Mouse (Mus musculus) adrenal gland (tissue): ENCODE data around the gene Camk2d.

Experiments
- intact Hi-C: fragments of 180-260 bp; cut with DNase I; formaldehyde crosslinking; loops from one replicate; pipeline ENCODE4 v1.15.1; 2025

The Camk2d gene

DNA sequence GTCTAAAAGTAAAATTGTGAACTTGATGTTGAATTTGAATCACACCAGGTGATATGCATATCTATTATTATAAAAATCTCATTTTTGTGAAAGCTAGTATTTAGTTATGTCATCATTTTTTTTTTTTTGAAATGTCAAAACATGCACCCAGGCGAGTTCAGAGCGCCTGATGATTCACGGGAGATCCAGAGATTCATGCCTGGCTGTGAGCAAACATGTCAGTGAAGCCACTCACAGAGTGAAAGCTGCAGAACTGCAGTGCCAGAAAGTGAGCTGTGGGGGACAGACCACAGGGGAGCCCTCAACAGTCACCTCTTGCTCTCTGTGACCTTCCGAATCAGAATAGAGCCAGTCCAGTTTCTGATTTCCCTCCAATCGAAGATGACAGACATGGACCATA, 84.9 kb downstream of the Camk2d start:
- intact Hi-C loops, result no loop called here

DNA sequence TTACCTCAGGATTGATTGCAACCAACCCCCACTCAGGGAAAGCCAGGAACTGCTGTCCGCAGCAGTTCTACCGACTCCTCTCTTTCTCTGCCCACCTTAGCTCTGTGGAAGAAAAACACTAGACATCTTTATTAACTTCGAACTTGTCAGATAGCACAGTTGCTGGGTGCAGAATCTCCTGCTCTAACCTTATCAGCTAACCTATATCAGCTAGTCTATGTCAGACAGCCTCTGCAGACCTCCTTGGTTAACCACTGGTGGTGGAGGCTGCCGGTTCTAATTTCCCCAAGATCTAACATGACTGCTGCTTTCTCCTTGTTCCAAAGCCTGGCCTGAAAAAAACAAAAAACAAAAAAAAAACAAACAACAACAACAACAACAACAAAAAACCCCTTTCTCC, 85.9 kb downstream of the Camk2d start:
- intact Hi-C loops, result no loop called here

DNA sequence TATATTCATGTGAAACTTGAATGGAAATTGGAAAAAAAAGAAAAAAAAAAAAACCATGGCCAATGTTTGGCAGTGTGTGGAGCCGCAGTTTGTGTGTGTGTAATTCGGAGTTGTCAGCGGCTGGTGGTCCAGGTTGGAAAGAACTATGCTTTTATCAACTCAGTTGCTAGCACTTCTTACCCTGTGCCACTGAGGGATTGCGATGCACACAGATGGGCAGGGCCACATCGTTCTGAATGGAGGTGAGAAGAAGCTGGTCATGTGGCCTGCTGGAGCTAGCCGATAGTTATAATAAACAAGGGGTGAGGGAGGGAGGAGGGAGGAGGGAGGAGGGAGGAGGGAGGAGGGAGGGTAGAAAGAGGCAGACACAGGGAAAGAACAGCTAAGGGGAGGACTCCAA, 89.3 kb downstream of the Camk2d start:
- intact Hi-C loops, result no loop called here

DNA sequence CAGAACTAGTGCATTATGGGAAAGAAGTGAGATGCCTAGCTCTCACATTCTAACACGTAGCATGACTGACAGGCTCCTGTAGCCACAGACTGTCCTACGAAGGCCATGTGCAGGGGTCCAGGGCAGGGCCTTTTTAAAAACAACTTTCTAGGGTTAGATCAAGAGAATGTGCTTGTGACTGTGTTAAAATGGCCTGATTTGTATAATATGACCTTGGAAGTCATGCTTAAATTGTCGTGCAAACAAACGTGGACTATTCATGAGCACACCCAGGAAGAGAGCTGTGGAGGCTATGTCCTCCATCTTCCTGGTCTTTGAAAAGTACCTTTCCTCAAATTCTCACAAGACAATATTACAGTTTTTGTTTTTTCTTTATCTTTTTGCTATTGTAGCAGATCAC, 91.0 kb downstream of the Camk2d start:
- intact Hi-C loops, result no loop called here

DNA sequence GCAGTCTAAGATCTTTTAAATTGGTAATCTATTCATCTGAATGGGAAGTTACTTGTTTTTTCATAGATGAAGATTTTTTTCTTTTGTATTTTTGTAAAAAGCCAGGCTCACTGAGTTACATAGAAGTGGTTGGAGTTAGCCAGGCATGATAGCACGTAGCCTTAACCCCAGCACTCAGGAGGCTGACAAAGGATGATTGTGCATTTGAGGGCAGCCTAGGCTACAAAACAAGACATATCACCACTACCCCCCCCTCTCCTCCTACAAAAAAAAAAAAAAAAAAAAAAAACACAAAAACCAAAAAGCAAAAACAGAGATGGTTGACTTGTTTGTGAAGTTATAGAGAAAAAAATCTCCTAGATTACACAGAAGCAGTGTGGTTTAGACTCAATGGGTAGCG, 92.4 kb downstream of the Camk2d start:
- intact Hi-C loops, result no loop called here

DNA sequence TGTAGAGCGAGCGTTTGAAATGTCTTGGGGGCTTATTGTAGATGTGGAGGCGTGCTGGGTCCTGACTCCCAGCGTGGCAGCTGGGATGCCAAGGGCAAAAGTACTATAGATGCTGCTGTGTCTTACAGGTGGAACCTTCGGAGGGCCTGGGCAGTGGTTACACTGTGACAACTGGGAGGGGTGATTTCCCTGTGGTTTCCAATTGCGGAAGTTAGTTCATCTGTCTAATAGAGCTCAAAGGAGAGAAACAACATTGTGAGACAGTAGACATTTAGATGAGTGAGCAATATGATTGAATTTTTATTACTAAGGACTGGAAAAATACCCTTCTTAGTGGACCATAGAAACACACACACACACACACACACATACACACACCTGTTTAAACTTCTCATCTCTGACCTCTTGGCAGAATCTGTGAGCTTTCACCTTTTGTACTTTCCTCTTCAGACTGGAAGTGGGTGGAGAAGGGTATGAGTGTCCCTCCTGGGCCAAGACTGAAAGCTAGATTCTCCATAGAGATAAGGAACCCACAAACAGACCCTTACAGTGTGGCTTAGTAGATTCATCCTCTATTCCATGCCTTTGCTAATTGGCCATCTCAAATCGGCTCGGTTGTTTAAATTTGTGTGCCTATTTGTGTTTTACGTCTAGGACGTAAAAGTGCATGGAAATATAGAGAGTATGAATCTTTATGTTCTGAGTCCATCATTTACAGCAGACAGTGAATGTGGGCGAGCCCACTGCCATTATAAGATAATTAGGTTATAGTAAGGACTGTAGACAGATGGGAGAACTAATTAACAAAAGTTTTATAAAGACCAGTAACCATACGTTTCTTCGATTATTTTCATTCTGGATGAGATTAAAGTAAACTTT, 94.8 kb downstream of the Camk2d start:
- intact Hi-C loops, result loop anchor here (5.0 kb wide), 1 partner anchor 94 kb away; the partner anchor contains the start of gene Camk2d

DNA sequence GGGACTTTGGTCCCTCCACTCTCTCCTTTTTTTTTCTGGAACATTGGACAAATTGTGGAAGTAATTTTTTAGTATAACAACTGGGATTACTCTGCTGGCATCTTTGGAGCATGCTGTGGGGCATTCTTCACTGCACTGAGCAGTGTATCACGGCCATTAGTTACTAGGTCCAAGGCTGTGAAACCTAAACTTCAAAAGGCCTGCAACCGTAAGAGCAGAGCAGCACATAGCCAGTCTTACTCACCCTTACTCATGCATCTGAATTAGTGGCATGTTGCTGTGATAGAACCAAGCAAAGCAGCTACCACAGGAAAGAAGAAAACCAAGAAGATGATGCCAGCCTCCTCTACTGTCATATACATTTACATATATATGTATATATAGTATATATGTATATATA, 95.5 kb downstream of the Camk2d start:
- intact Hi-C loops, result loop anchor here (5.0 kb wide), 1 partner anchor 94 kb away; the partner anchor contains the start of gene Camk2d

DNA sequence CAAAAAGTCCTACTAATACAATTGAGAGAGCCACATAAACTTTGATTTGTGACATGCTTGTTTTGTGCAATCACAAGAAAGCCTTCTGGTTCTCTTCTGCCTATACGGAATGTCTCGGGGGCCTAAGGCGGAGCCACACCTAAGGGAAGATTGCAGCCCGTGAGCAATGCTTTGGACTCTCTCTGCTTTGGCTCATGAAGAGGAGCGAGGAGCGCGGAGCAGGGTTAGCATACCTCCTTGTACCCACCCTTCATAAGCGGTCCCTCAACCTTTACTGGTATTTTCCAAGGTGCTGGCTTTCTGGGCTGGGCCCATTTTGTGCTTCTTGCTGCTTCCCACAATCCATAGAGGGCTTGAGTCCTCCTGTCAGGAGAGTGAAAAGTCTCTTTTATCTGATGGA, 96.7 kb downstream of the Camk2d start:
- intact Hi-C loops, result loop anchor here (5.0 kb wide), 1 partner anchor 95 kb away; the partner anchor contains the start of gene Camk2d

DNA sequence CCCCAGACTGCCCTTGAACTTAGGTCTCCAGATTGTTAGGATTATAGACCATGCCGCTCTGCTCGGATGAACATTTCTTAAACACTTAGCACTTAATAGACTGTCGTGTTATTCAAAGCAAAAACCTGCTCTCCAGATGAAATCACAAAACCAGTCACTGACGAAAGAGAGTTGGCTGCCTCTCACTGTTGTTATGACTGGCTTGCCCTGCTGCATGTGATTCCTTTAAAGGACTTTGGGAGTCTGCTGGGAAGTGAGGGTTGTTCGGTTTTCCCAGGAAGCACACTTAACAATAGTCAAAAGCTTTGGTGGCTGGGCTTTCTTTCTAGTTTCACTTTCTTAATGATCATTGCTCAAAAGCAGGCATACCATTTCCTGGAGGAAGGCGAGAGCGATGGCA, 97.2 kb downstream of the Camk2d start:
- intact Hi-C loops, result loop anchor here (5.0 kb wide), 1 partner anchor 96 kb away; the partner anchor contains the start of gene Camk2d

DNA sequence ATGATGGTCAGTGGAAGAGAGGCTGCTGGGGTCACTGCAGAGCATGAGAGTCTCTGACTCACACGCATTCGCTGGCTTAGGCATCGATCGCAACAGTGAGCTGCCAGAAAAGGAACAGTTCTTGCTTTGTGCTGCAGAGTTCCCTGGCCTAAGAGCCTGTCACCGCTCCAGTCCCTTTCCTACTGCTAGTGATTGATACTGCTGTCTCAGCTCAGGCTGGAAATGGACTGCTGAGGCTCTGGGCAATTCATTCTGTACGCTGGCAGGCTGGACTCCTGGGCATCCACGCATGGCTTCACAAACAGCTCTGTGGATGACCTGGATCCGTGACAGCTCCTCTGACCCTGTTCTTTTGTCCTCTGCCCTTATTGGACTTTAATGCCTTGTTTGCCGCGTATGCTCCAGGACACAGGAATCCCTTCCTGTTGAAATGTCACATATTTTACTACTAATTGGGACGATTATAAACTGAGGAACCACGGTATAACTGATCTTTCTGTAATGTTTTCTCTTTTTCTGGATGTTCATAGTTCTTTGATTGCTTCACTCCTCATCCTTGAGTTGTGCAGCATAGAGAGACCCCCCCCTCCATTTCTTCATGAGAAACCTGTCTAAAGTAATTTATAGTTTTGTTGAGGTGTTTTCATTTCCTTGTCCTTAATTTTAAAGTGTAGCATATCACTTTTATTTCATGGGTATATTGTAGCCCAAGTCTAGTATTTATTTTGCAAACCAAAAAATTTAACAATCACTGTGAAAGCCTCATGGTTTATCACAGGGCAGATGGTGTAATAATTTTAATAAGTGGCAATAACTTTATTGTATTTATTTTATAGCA, 99.6 kb downstream of the Camk2d start:
- intact Hi-C loops, result no loop called here

DNA sequence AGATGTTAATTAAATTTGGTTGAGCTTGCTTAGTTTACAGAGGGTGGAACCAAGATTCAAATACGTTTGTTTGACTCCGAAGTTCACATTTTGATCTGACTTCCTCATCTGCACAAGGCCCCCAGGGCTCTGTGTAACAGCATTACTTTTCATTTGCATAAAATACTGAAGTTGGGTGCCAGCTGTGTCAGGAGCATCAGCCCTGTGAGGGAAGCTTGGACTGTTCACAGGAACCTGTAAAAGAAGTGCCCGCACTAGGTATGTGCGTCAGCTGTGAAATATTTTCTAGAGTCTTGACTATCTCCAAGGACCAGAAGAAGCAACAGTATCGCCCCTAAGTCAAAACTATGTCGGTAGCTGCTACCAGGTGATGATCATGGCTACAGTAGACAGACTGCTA, 100.5 kb downstream of the Camk2d start:
- intact Hi-C loops, result no loop called here

DNA sequence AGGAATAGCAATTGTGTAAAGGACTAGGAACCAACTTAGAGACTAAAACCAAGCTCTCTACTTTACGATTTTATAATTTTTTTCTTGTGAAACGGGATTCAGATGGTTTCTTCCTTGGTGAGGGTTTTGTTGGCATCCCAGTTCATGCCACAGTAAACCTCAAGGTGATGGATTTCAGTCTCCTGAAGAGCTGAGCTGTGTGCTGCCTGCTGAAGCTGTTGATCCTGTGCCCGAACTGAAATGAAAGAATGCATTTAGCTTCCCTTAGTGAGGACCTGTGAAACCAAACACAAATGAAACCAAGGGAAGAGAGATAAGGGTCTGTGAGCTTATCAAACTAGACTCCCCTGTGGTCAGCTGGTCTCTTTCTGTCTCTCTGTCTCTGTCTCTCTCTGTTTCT, 103.6 kb downstream of the Camk2d start:
- intact Hi-C loops, result loop anchor here (10.0 kb wide), 1 partner anchor 65 kb away; no protein-coding TSS in a partner anchor

DNA sequence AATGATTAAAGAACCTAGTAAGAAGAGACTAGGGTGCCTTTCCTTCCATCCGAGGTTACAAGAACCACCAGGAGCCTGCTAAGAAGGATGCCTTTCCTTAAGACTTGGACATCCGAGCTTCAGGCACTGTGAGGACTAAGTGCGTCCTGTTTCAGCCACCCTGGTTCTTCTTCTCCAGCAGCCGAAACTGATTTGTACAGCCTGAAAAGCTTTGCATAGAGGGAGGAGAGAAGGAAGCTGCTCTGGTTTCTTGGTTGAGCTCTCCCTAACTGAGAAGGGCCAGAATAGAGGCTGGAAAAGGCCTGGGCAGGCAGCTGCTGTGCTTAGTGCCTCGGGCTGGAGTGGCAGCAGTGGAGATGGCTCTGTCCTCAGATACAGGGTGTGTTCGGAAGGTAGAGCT, 105.0 kb downstream of the Camk2d start:
- intact Hi-C loops, result loop anchor here (10.0 kb wide), 1 partner anchor 64 kb away; no protein-coding TSS in a partner anchor

DNA sequence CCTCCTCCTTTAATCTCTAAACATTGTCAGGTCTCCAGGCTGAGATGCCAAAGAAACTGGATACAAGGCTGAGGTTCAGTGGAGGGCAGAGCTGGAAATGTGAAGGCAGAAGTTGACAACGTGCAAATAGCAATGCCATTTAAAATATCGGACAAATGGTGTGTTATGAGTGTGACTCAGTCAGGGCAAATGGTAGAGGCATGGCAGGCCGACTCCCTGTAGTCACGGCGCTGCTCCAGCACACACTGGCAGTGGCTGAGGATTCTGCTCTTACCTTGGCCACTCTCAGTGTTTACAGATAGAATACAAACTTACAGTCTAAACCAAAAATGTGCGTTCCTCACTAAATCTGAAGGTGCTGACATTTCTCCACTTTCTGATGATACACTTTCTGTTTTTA, 105.5 kb downstream of the Camk2d start:
- intact Hi-C loops, result loop anchor here (10.0 kb wide), 1 partner anchor 63 kb away; no protein-coding TSS in a partner anchor

DNA sequence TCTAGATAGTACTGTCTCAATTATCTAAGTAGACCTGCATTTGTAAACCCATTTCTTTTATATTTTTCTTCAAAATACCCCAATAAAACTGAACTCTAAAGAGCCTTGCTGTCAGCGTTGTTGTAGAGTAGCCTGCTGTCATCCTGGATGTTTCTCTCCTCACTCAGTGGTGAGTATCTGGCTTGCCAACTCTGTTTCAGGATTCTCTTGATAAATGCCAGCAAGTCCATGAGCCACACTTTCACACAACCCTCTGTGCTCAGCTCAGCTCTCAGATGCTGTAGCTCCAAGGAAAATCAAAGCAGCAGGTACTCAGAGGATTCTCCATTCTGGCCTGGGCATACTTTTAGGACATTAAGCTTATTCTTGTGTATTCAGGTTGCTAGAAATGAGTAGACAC, 109.4 kb downstream of the Camk2d start:
- intact Hi-C loops, result loop anchor here (10.0 kb wide), 1 partner anchor 59 kb away; no protein-coding TSS in a partner anchor

DNA sequence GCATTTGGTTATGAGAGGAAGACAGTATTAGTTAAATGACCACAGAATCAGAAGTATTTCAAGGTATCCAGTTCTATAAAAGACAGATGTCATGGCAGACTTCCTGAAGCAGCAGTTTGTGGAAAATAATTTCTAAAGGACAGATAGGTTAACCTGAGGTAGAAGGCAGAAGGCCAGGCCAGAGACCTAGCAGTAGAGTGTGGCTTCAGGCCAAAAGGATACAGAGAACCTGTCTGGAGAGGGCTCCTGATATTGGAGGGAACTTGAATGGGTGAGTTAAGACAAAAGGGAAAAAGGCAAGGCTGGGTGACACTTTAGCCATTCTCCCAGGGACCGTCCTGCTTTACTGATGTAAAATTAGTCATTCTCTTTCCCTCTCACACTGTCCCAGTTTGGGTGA, 118.2 kb downstream of the Camk2d start:
- intact Hi-C loops, result no loop called here

DNA sequence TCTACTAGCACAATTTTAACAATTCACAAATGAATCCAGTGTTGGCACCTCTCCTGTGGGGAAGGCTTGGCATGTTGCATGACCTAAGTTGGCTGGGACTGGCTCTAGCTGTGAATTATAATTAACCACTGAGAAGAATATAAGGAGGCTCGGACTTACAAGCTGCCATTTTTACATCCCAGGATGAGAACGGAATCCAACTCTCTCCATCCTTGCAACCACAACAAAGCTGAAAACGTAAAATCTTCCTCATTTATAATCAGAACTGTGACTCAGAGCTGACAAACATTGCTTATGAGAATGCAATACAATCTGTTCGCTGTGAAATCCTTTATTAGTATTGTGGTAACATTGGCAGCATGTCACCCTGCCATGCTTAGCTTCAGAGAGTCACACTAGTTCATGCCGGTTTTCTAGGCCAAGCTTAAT, 126.9 kb downstream of the Camk2d start:
- intact Hi-C loops, result no loop called here

DNA sequence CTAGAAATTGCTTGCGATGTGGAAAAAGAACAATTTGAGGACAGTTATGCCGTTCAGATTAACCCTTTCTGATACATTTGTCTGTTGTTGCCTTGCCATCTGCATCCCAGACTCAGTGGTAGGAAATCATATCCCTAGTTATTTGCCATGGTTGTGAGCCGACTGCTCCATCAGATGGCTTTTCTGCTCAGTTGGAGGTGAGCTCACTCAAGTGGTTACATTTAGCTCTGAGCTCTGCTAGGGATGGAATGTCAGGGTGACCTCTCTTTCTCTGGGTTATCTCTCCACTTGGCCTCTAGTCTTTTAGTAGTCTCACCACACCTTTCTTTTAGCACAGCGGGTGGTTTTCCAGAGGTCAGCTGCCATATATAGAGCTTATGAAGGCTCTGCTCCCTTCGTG, 127.4 kb downstream of the Camk2d start:
- intact Hi-C loops, result no loop called here

DNA sequence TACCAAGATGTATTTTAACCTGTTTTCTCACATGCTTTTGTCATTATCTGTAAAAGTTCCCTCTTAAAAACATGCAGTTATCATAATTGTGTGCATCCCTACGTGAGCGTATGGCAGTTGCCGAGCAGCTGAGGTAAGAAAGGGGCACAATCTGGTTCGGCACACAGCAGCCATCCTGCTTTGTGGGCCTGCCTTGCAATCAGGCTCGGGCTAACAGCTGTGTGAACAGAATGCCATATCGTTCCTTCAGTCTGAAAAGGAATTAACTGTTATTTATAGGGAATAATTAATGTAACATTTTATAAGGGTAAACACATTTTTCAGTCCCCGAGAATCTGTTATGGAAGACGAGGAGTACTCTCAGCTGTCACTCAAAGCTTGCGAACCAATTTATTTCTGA, 129.5 kb downstream of the Camk2d start:
- intact Hi-C loops, result no loop called here

DNA sequence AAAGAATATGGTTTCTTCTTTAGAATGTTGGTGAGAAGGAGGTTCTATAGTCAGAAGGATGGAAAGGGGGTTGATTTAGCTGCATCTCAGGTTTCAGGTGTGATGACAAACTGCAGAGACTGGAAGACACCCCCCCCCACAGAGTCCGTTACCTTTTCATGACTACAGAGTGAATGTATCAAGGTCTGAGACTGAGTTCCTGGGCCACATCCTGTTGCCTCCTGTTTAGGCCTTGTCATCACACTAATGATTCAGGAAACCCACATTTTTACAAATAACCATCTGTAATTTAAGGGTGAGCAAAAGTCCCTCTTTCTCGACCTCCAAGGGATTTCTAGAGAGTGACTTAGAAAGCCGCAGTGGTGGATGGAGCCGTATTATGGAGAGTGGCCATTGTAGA, 131.3 kb downstream of the Camk2d start:
- intact Hi-C loops, result no loop called here

DNA sequence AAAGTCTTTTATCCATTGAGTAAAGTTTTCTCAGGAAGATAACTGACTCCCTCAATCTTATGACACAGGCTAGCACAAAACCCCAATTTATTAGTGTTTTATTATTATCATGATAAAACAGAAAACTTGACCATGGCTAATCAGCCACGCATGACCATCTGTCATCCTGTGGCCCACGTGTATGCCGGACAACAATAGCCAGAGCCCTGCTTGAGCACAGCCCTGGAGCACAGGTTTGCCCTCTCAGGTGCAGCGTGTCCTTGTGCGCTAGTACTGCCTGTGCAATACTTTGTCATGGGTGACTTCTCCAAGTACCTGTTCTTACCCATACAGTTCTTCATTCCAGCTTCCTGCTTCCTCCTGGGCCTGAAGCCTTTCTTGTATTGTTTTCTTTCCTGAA, 134.3 kb downstream of the Camk2d start:
- intact Hi-C loops, result no loop called here

DNA sequence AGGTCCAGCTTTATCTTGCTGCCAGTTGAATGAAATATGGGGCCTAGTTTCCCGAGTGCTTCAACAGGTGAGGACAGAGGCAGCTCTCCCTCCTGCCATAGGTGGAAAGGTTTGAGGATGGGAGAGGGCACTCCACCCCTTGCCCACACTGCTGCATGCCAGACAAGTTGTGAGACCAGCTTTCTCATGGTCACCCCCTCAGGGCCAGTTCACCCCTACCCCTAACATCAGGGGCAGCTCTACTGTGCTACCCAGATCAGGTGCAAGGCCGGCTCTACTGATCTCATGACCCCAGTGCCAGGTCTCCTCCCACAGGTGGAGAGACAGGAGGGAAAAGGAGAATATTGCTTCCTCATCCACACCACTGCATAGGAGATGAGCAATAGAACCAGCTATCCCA, 136.2 kb downstream of the Camk2d start:
- intact Hi-C loops, result no loop called here
